Mouse (Mus musculus): Measurements from ENCODE around the gene Ndufaf2. TPM values are rescaled to one million over a fixed set of nuclear protein-coding genes. Genes with fewer than 3 reads are reported as not detected.

Ndufaf2 gene
- polyA plus RNA-seq, 1 experiment from 2014 or later = 35.7 TPM

DNA sequence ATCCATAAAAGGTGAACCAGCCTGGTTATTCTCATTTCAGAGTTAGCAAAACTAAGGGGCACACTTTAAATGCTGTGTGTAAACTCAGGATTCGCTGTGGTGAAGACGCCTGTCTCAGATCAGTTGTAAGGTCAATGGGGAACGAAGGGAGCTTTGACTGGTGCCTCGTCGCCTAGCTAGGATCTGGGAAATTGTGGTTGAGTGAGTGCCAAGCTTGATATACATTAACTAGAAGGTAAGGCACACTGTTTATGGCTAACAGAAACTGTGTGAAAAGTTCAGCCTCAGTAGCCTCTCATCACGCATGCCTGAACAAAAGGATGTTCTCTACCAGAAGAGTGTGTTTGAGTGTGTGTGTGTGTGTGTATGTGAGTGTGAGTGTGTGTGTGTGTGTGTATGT, 144.6 kb downstream of the Ndufaf2 start:
- Histone ChIP-seq H3K27me3 (replicated peaks; ENCODE audit: insufficient read depth, low read length) (no peaks in the 10 kb centered on the region), H3K9me3 (ENCODE audit: low read length) (no peaks in the 10 kb centered on the region), H3K36me3 (ENCODE audit: insufficient read depth, low read length) (no peaks in the 10 kb centered on the region), H3K4me3 (ENCODE audit: low read depth, low read length) (no peak overlapping the region), H3K4me1 (ENCODE audit: insufficient read depth, low read depth, low read length) (no peaks in the 10 kb centered on the region), H3K27ac (ENCODE audit: low read length) (no peak overlapping the region), H3K9ac (replicated peaks; ENCODE audit: low read depth) (no peak overlapping the region), H3K4me2 (replicated peaks; ENCODE audit: low read depth, low read length) (no peak overlapping the region)
- ATAC-seq = no peak
- TF ChIP-seq EP300 (IDR thresholded peaks at IDR 0.05) = no peak
- TF ChIP-seq CTCF (IDR thresholded peaks at IDR 0.05) = no peak
- DNase-seq (ENCODE audit: low spot score) = no peak
- 75% methylated on average over 6 of the region's 6 CpGs for WGBS

DNA sequence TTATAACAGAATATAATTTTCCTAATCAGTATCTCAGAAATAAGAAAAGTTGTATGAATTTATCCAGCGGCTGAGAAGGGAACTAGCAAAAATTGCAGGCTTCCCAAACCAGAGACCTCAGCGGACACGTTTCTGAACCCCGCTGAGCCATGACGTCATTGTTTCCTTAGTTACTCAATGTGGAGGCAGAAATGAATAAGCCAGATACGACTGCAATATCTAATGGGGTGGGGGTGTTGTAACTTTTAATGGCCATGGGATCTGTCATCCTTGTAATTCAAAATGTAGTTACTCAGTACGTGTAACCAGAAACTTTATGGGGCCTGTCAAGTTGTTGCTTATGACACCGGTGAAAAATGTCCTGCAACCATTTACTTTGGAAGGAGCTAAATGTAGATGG, 145.3 kb downstream of the Ndufaf2 start:
- Histone ChIP-seq H3K4me3 (ENCODE audit: low read depth, low read length) (no peak overlapping the region), H3K9me3 (ENCODE audit: low read length) (no peaks in the 10 kb centered on the region), H3K4me2 (replicated peaks; ENCODE audit: low read depth, low read length) (no peak overlapping the region), H3K27me3 (replicated peaks; ENCODE audit: insufficient read depth, low read length) (no peaks in the 10 kb centered on the region), H3K36me3 (ENCODE audit: insufficient read depth, low read length) (no peaks in the 10 kb centered on the region), H3K4me1 (ENCODE audit: insufficient read depth, low read depth, low read length) (no peaks in the 10 kb centered on the region), H3K27ac (ENCODE audit: low read length) (no peak overlapping the region), H3K9ac (replicated peaks; ENCODE audit: low read depth) (no peak overlapping the region)
- DNase-seq (ENCODE audit: low spot score) (no peak), ATAC-seq (no peak)
- 71% methylated on average over 8 of the region's 8 CpGs for WGBS
- no peak for TF ChIP-seq CTCF (IDR thresholded peaks at IDR 0.05)
- no peak for TF ChIP-seq EP300 (IDR thresholded peaks at IDR 0.05)

DNA sequence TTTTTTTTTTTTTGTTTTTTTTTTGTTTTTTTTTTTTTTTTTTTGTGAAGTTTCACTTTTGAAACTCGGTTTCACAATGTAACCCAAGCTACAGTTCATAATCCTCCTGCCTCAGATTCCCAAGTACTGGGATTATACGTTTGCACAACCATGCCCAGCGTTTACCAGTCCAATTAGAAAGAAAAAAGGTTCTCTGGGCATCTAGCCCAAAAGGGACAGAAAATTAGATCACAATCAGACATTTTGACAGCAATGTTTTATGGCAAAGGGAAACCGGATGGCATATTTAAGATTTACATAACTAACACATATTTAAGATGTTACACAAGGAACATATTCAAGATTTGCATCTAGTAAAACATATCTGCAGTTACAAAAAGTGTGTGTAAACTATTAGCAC, 150.6 kb downstream of the Ndufaf2 start:
- no peak overlapping the region for H3K9ac ChIP-seq (replicated peaks; ENCODE audit: low read depth)
- H3K36me3 ChIP-seq (ENCODE audit: insufficient read depth, low read length) = no peaks in the 10 kb centered on the region
- H3K9me3 ChIP-seq (ENCODE audit: low read length) = no peaks in the 10 kb centered on the region
- DNase-seq (ENCODE audit: low spot score) (no peak), ATAC-seq (no peak)
- no peaks in the 10 kb centered on the region for H3K4me1 ChIP-seq (ENCODE audit: insufficient read depth, low read depth, low read length)
- H3K27ac ChIP-seq (ENCODE audit: low read length) = no peak overlapping the region
- 69% methylated on average over 4 of the region's 4 CpGs for WGBS
- H3K27me3 ChIP-seq (replicated peaks; ENCODE audit: insufficient read depth, low read length) = no peaks in the 10 kb centered on the region
- TF ChIP-seq CTCF (IDR thresholded peaks at IDR 0.05) = no peak
- TF ChIP-seq EP300 (IDR thresholded peaks at IDR 0.05) = no peak
- no peak overlapping the region for H3K4me3 ChIP-seq (ENCODE audit: low read depth, low read length)
- no peak overlapping the region for H3K4me2 ChIP-seq (replicated peaks; ENCODE audit: low read depth, low read length)

GRCm38 (mm10) chr13:107996301-107996700, 162.1 kb downstream of the Ndufaf2 start:
- TF ChIP-seq EP300 (IDR thresholded peaks at IDR 0.05) (no peak), CTCF (IDR thresholded peaks at IDR 0.05) (no peak)
- no peaks in the 10 kb centered on the region for H3K4me1 ChIP-seq (ENCODE audit: insufficient read depth, low read depth, low read length)
- no peak overlapping the region for H3K4me3 ChIP-seq (ENCODE audit: low read depth, low read length)
- no peak overlapping the region for H3K27ac ChIP-seq (ENCODE audit: low read length)
- H3K36me3 ChIP-seq (ENCODE audit: insufficient read depth, low read length) = no peaks in the 10 kb centered on the region
- no peak for ATAC-seq
- no peaks in the 10 kb centered on the region for H3K9me3 ChIP-seq (ENCODE audit: low read length)
- no peaks in the 10 kb centered on the region for H3K27me3 ChIP-seq (replicated peaks; ENCODE audit: insufficient read depth, low read length)
- no peak overlapping the region for H3K4me2 ChIP-seq (replicated peaks; ENCODE audit: low read depth, low read length)
- whole genome bisulfite sequencing = 86% methylated on average over 3 of the region's 3 CpGs
- no peak overlapping the region for H3K9ac ChIP-seq (replicated peaks; ENCODE audit: low read depth)
- no peak for DNase-seq (ENCODE audit: low spot score)

DNA sequence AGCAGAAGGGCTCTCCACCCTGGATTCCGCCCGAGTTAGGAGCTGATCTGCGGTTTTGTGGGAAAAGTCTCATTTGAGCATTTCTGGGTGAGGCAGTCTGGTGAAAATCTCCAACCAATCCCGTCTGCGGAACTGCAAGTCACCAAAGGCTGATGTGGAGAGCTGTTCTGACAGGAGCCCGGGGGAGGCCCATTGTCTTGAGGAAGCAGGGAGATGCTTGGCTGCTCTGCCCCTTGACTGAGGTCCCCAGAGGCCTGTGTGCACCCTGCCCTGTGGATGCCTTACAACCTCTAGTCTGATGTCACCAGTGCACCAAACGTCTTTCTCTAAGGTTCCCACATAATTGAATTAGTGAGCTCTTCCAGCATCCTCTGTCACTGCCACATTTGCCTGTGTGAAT, 163.2 kb downstream of the Ndufaf2 start:
- ATAC-seq (no peak), DNase-seq (ENCODE audit: low spot score) (no peak)
- H3K9ac ChIP-seq (replicated peaks; ENCODE audit: low read depth) = no peak overlapping the region
- no peaks in the 10 kb centered on the region for H3K9me3 ChIP-seq (ENCODE audit: low read length)
- no peak overlapping the region for H3K4me2 ChIP-seq (replicated peaks; ENCODE audit: low read depth, low read length)
- no peaks in the 10 kb centered on the region for H3K27me3 ChIP-seq (replicated peaks; ENCODE audit: insufficient read depth, low read length)
- TF ChIP-seq EP300 (IDR thresholded peaks at IDR 0.05) (no peak), CTCF (IDR thresholded peaks at IDR 0.05) (no peak)
- no peaks in the 10 kb centered on the region for H3K4me1 ChIP-seq (ENCODE audit: insufficient read depth, low read depth, low read length)
- H3K27ac ChIP-seq (ENCODE audit: low read length) = no peak overlapping the region
- WGBS = 51% methylated on average over 7 of the region's 7 CpGs
- H3K4me3 ChIP-seq (ENCODE audit: low read depth, low read length) = no peak overlapping the region
- H3K36me3 ChIP-seq (ENCODE audit: insufficient read depth, low read length) = no peaks in the 10 kb centered on the region

GRCm38 (mm10) chr13:107992573-107992972, 165.8 kb downstream of the Ndufaf2 start:
- H3K4me3 ChIP-seq (ENCODE audit: low read depth, low read length) = no peak overlapping the region
- H3K27ac ChIP-seq (ENCODE audit: low read length) = no peak overlapping the region
- TF ChIP-seq CTCF (IDR thresholded peaks at IDR 0.05) (no peak), EP300 (IDR thresholded peaks at IDR 0.05) (no peak)
- 50% methylated on average over 1 of the region's 1 CpGs for WGBS
- no peak overlapping the region for H3K4me2 ChIP-seq (replicated peaks; ENCODE audit: low read depth, low read length)
- DNase-seq (ENCODE audit: low spot score) (no peak), ATAC-seq (no peak)
- no peaks in the 10 kb centered on the region for H3K4me1 ChIP-seq (ENCODE audit: insufficient read depth, low read depth, low read length)
- H3K9me3 ChIP-seq (ENCODE audit: low read length) = no peaks in the 10 kb centered on the region
- no peaks in the 10 kb centered on the region for H3K36me3 ChIP-seq (ENCODE audit: insufficient read depth, low read length)
- no peak overlapping the region for H3K9ac ChIP-seq (replicated peaks; ENCODE audit: low read depth)
- H3K27me3 ChIP-seq (replicated peaks; ENCODE audit: insufficient read depth, low read length) = no peaks in the 10 kb centered on the region

- TF ChIP-seq CTCF (IDR thresholded peaks at IDR 0.05) = no peak
- no peak for TF ChIP-seq EP300 (IDR thresholded peaks at IDR 0.05)
- H3K27ac ChIP-seq (ENCODE audit: low read length) = no peak overlapping the region
- DNase-seq (ENCODE audit: low spot score) (no peak), ATAC-seq (no peak)
- H3K9ac ChIP-seq (replicated peaks; ENCODE audit: low read depth) = no peak overlapping the region
- H3K4me1 ChIP-seq (ENCODE audit: insufficient read depth, low read depth, low read length) = no peaks in the 10 kb centered on the region
- H3K36me3 ChIP-seq (ENCODE audit: insufficient read depth, low read length) = no peaks in the 10 kb centered on the region
- no peak overlapping the region for H3K4me3 ChIP-seq (ENCODE audit: low read depth, low read length)
- 66% methylated on average over 5 of the region's 5 CpGs for WGBS
- H3K9me3 ChIP-seq (ENCODE audit: low read length) = no peaks in the 10 kb centered on the region
- no peaks in the 10 kb centered on the region for H3K27me3 ChIP-seq (replicated peaks; ENCODE audit: insufficient read depth, low read length)
- H3K4me2 ChIP-seq (replicated peaks; ENCODE audit: low read depth, low read length) = no peak overlapping the region
Measured at GRCm38 (mm10) chr13:107984641-107985040, 173.8 kb downstream of the Ndufaf2 start.

Data from lung, postnatal 0 days (tissue).